Mouse (Mus musculus) bone marrow macrophage, adult 2 months (primary cell): Measurements from ENCODE around the gene Zfp985.

Experiments used
- CTCF ChIP-seq: IDR thresholded peaks from 2 replicates; pipeline ENCODE4 v1.5.1; 2012; ENCODE audit warnings: low read depth, mild to moderate bottlenecking, low read length, moderate library complexity
- POLR2A ChIP-seq: IDR thresholded peaks from 2 replicates; pipeline ENCODE4 v1.6.1; 2012; ENCODE audit warnings: mild to moderate bottlenecking, low read depth, low read length, borderline replicate concordance

DNA sequence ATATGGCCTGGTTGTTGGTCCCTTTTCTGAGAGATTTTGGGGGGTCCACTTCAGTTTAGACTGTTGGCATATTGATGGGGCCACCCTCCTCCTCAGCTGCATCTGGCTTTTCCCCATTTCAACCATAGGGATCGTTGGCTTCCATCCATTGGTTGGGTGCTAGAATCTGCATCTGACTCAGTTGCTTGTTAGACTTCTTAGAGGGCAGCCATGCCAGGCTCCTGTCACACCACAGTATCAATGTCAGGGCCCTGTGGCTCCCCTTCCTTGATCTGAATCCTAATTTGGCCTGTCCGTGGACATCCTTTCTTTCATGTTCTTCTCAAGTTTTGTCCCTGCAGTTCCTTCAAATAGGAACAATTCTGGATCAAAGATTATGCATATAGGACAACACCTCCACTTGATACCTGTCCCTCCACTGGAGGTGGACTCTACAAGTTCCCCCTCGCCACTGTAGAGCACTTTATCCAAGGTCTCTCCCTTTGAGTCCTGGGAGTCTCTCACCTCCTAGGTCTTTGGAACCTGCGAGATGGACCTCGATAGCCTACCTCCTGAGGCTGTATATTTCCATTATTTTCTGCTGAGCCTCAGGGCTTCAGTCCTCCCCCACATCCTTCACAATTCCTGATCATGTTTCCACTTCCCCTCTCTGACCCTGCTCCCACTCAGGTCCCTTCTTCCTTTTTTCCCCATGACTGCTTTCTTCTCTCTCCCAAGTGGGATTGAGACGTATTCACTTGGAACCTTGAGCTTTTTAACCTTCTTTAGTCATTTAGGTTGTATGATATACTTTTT, 12.5 kb downstream of the Zfp985 start:
- TF ChIP-seq CTCF = no peak
- TF ChIP-seq POLR2A = no peak
